Mouse (Mus musculus) liver, embryonic 14.5 days (tissue): ENCODE data around the gene Dpf3.

Source experiments
- CTCF ChIP-seq: IDR thresholded peaks from 2 replicates; pipeline ENCODE4 v1.5.1; 2016; ENCODE audit warnings: antibody characterized with exemption, low read depth, control low read depth
- EP300 ChIP-seq: IDR thresholded peaks from 2 replicates; pipeline ENCODE4 v1.6.1; 2016; ENCODE audit warnings: antibody characterized with exemption, low read depth

DNA sequence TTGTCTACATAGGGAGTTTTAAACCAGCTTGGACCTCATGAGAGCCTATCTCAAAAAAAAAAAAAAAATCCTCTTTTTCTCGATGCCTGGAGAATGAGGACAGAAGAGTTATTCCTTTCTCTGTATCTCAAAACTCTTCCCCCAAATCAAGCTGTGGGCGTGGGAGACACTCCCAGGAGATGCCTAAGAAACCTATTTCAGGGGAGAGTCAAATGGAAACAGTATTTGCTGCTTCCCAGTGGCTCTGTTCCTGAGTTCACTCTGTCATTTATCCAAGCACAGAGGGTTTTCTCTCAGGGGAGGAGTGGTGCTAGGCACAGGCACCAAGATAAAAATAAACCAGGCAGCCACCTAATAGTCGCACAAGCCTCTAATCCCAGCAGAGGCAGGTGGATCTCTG is 5.3 kb upstream of the Dpf3 start:
- TF ChIP-seq CTCF: no peak
- TF ChIP-seq EP300: no peak
